10 mouse cellular contexts compared by ENCODE assay signal in genomic region chr4:133394981-133395573, GRCm38 (mm10). TPM values are rescaled to one million over a fixed set of nuclear protein-coding genes. Genes with fewer than 3 reads are reported as not detected.
DNase-seq lines count a peak whose midpoint lies in the region; ATAC-seq lines count a peak whose summit lies in the region.
"Had no signal": no experiment of that assay in that cellular context is flagged by ENCODE, and none has a peak within 500 bp of the region (broad histone marks: within the 10 kb centered on the region; RNA-seq: fewer than 3 reads in every experiment).

No protein-coding gene starts in this region.

- peaks cover 72% of the 10 kb centered on the region for H3K4me1 ChIP-seq in forebrain, embryonic 10.5 days
- H3K4me1 ChIP-seq in forebrain, embryonic 15.5 days, result peaks cover 23% of the 10 kb centered on the region
- peaks cover 4% of the 10 kb centered on the region; the same call in 1 of the 2 replicates for H3K4me1 ChIP-seq in neural tube, embryonic 11.5 days (ENCODE audit: control insufficient read depth, insufficient read depth, low read length)
- H3K4me1 ChIP-seq in neural tube, embryonic 15.5 days, result peaks cover 32% of the 10 kb centered on the region
- peaks cover 59% of the 10 kb centered on the region for H3K4me1 ChIP-seq in limb, embryonic 13.5 days
- peaks cover 65% of the 10 kb centered on the region for H3K4me1 ChIP-seq in stomach, embryonic 16.5 days (ENCODE audit: control insufficient read depth, insufficient read depth, low read length)

- no peak for ATAC-seq in forebrain, embryonic 15.5 days (replicated peaks)
- no peak for ATAC-seq in neural tube, embryonic 11.5 days (ENCODE audit: insufficient read depth, low FRiP score, low TSS enrichment)
- ATAC-seq in neural tube, embryonic 15.5 days (ENCODE audit: low FRiP score), result no peak
- ATAC-seq in limb, embryonic 13.5 days (ENCODE audit: low FRiP score, low read depth), result no peak
- ATAC-seq in stomach, embryonic 16.5 days (ENCODE audit: insufficient read depth, low FRiP score), result peak; percentile 38; the same call in 1 of the 2 replicates
- ATAC-seq: hindbrain, embryonic 16.5 days had no signal

- DNase-seq in forebrain, embryonic 10.5 days (ENCODE audit: extremely low spot score, low spot score), result no peak
- no peak for DNase-seq in neural tube, embryonic 11.5 days (ENCODE audit: low spot score)
- no peak for DNase-seq in layer of hippocampus, adult 8-10 months (ENCODE audit: low spot score in 2 of 2)
- no peak for DNase-seq in adrenal gland, postnatal 36 days
- DNase-seq: lung, postnatal 36 days had no signal

- H3K4me2 ChIP-seq in forebrain, embryonic 15.5 days (replicated peaks), result no peak overlapping the region
- H3K4me2 ChIP-seq in neural tube, embryonic 11.5 days (ENCODE audit: low read depth), result no peak overlapping the region
- H3K4me2 ChIP-seq in neural tube, embryonic 15.5 days, result no peak overlapping the region
- no peak overlapping the region for H3K4me2 ChIP-seq in limb, embryonic 13.5 days (replicated peaks)
- no peak overlapping the region for H3K4me2 ChIP-seq in stomach, embryonic 16.5 days (ENCODE audit: low read depth, low read length)

- no peak overlapping the region for H3K9ac ChIP-seq in forebrain, embryonic 15.5 days (replicated peaks)
- H3K9ac ChIP-seq in neural tube, embryonic 11.5 days (ENCODE audit: low read length), result 0 out of 2 replicates have a peak overlapping the region, but pooled peaks have one; percentile 10
- H3K9ac ChIP-seq in neural tube, embryonic 15.5 days (replicated peaks), result no peak overlapping the region
- peak overlapping the region; percentile 19; the same call in 1 of the 2 replicates for H3K9ac ChIP-seq in limb, embryonic 13.5 days
- peak overlapping the region; percentile 51; the same call in 1 of the 2 replicates for H3K9ac ChIP-seq in stomach, embryonic 16.5 days (ENCODE audit: low read length)

- H3K9me3 ChIP-seq in forebrain, embryonic 10.5 days, result no peaks in the 10 kb centered on the region
- H3K9me3 ChIP-seq in forebrain, embryonic 15.5 days, result no peaks in the 10 kb centered on the region
- H3K9me3 ChIP-seq in neural tube, embryonic 11.5 days (ENCODE audit: control insufficient read depth, low read length), result no peaks in the 10 kb centered on the region
- no peaks in the 10 kb centered on the region for H3K9me3 ChIP-seq in neural tube, embryonic 15.5 days (replicated peaks)
- H3K9me3 ChIP-seq in limb, embryonic 13.5 days, result no peaks in the 10 kb centered on the region
- H3K9me3 ChIP-seq in stomach, embryonic 16.5 days (replicated peaks; ENCODE audit: control insufficient read depth, low read length), result no peaks in the 10 kb centered on the region

- no peak overlapping the region for H3K4me3 ChIP-seq in forebrain, embryonic 10.5 days
- no peak overlapping the region for H3K4me3 ChIP-seq in forebrain, embryonic 15.5 days
- H3K4me3 ChIP-seq in neural tube, embryonic 11.5 days (ENCODE audit: low read depth, low read length), result no peak overlapping the region
- H3K4me3 ChIP-seq in neural tube, embryonic 15.5 days (replicated peaks), result no peak overlapping the region
- no peak overlapping the region for H3K4me3 ChIP-seq in limb, embryonic 13.5 days
- no peak overlapping the region for H3K4me3 ChIP-seq in stomach, embryonic 16.5 days (replicated peaks; ENCODE audit: low read length)

- 0 out of 2 replicates have a peak, but pooled peaks cover 2% of the 10 kb centered on the region for H3K36me3 ChIP-seq in forebrain, embryonic 10.5 days (replicated peaks)
- H3K36me3 ChIP-seq in forebrain, embryonic 15.5 days, result no peaks in the 10 kb centered on the region
- H3K36me3 ChIP-seq in neural tube, embryonic 11.5 days (ENCODE audit: control insufficient read depth, insufficient read depth, low read length), result no peaks in the 10 kb centered on the region
- H3K36me3 ChIP-seq in neural tube, embryonic 15.5 days, result no peaks in the 10 kb centered on the region
- no peaks in the 10 kb centered on the region for H3K36me3 ChIP-seq in limb, embryonic 13.5 days
- no peaks in the 10 kb centered on the region for H3K36me3 ChIP-seq in stomach, embryonic 16.5 days (ENCODE audit: control insufficient read depth, insufficient read depth, low read length)

- WGBS in forebrain, embryonic 10.5 days, result 83% methylated on average over 4 of the region's 4 CpGs
- WGBS in forebrain, embryonic 15.5 days, result 83% methylated on average over 4 of the region's 4 CpGs
- WGBS in neural tube, embryonic 11.5 days, result 93% methylated on average over 4 of the region's 4 CpGs
- WGBS in neural tube, embryonic 15.5 days, result 92% methylated on average over 4 of the region's 4 CpGs
- 78% methylated on average over 4 of the region's 4 CpGs for WGBS in limb, embryonic 13.5 days
- WGBS in stomach, embryonic 16.5 days, result 69% methylated on average over 4 of the region's 4 CpGs

- H3K27ac ChIP-seq in forebrain, embryonic 10.5 days, result peak overlapping the region; percentile 72
- no peak overlapping the region for H3K27ac ChIP-seq in forebrain, embryonic 15.5 days (replicated peaks)
- no peak overlapping the region for H3K27ac ChIP-seq in neural tube, embryonic 11.5 days (ENCODE audit: low read depth, low read length)
- H3K27ac ChIP-seq in neural tube, embryonic 15.5 days (replicated peaks), result no peak overlapping the region
- no peak overlapping the region; the same call in 1 of the 2 replicates for H3K27ac ChIP-seq in limb, embryonic 13.5 days
- peak overlapping the region; percentile 82 for H3K27ac ChIP-seq in stomach, embryonic 16.5 days (ENCODE audit: low read length)

- no peaks in the 10 kb centered on the region for H3K27me3 ChIP-seq in forebrain, embryonic 10.5 days (ENCODE audit: poor library complexity, severe bottlenecking)
- no peaks in the 10 kb centered on the region for H3K27me3 ChIP-seq in forebrain, embryonic 15.5 days
- no peaks in the 10 kb centered on the region for H3K27me3 ChIP-seq in neural tube, embryonic 11.5 days (ENCODE audit: control insufficient read depth, insufficient read depth, low read length)
- no peaks in the 10 kb centered on the region for H3K27me3 ChIP-seq in neural tube, embryonic 15.5 days (replicated peaks)
- H3K27me3 ChIP-seq in limb, embryonic 13.5 days, result no peaks in the 10 kb centered on the region
- H3K27me3 ChIP-seq in stomach, embryonic 16.5 days (ENCODE audit: control insufficient read depth, insufficient read depth, low read length), result no peaks in the 10 kb centered on the region

RNA-seq across cellular contexts. Expression of gene Slc9a1, which starts 25.6 kb away (rescaled TPM):
- polyA plus RNA-seq in forebrain, embryonic 10.5 days (2016; fragmentation: Nextera tagmentation; extraction: Ambion mirVana), result 7.9 and 8.1 TPM in 2 replicates
- polyA plus RNA-seq in forebrain, embryonic 15.5 days (2015; fragmentation: Nextera tagmentation; extraction: Ambion mirVana), result 6.5 and 6.7 TPM in 2 replicates
- 6.9 TPM in 2 replicates for polyA plus RNA-seq in neural tube, embryonic 11.5 days (2014; fragmentation: Nextera tagmentation; extraction: Ambion mirVana)
- 8.4 and 9.9 TPM in 2 replicates for polyA plus RNA-seq in neural tube, embryonic 15.5 days (2015; fragmentation: Nextera tagmentation; extraction: Ambion mirVana)
- 8.1 and 8.8 TPM in 2 replicates for polyA plus RNA-seq in limb, embryonic 13.5 days (2015; fragmentation: Nextera tagmentation; extraction: Ambion mirVana)
- 10.1 and 10.7 TPM in 2 replicates for polyA plus RNA-seq in stomach, embryonic 16.5 days (2015; fragmentation: Nextera tagmentation; extraction: Ambion mirVana)
- total RNA-seq in layer of hippocampus, adult 8-10 months (2022), result 10 to 100 TPM; 62.2 to 66.1 (median 65.1) TPM
- 10 to 100 TPM; 48.6 to 54.2 TPM for total RNA-seq in adrenal gland, postnatal 36 days (2021)

RNA-seq across cellular contexts. Expression of gene Wdtc1, which starts 41.8 kb away (rescaled TPM):
- 16.8 and 17.0 TPM in 2 replicates for polyA plus RNA-seq in forebrain, embryonic 10.5 days (2016; fragmentation: Nextera tagmentation; extraction: Ambion mirVana)
- polyA plus RNA-seq in forebrain, embryonic 15.5 days (2015; fragmentation: Nextera tagmentation; extraction: Ambion mirVana), result 16.2 and 18.1 TPM in 2 replicates
- 26.4 and 27.0 TPM in 2 replicates for polyA plus RNA-seq in neural tube, embryonic 11.5 days (2014; fragmentation: Nextera tagmentation; extraction: Ambion mirVana)
- 19.3 and 19.6 TPM in 2 replicates for polyA plus RNA-seq in neural tube, embryonic 15.5 days (2015; fragmentation: Nextera tagmentation; extraction: Ambion mirVana)
- polyA plus RNA-seq in limb, embryonic 13.5 days (2015; fragmentation: Nextera tagmentation; extraction: Ambion mirVana), result 13.3 and 14.1 TPM in 2 replicates
- polyA plus RNA-seq in stomach, embryonic 16.5 days (2015; fragmentation: Nextera tagmentation; extraction: Ambion mirVana), result 12.9 and 14.8 TPM in 2 replicates
- total RNA-seq in layer of hippocampus, adult 8-10 months (2022), result 10 to 100 TPM; 65.1 to 85.8 (median 72.2) TPM
- total RNA-seq in adrenal gland, postnatal 36 days (2021), result 10 to 100 TPM; 44.6 to 63.8 TPM

Comparison
In these comparisons a context has a peak if more than half of its experiments do, and no peak if none do; other contexts are left out.
1. H3K27ac ChIP-seq: peak in forebrain, embryonic 10.5 days (single experiment) and stomach, embryonic 16.5 days (single experiment); none in forebrain, embryonic 15.5 days (single experiment), neural tube, embryonic 11.5 days (single experiment), neural tube, embryonic 15.5 days (single experiment) and limb, embryonic 13.5 days (single experiment).
2. H3K9ac ChIP-seq: peak in neural tube, embryonic 11.5 days (single experiment), limb, embryonic 13.5 days (single experiment) and stomach, embryonic 16.5 days (single experiment); none in forebrain, embryonic 15.5 days (single experiment) and neural tube, embryonic 15.5 days (single experiment).